Mouse (Mus musculus) lung, embryonic 16.5 days (tissue): ENCODE data around the gene Shank2. TPM values are rescaled to one million over a fixed set of nuclear protein-coding genes. Genes with fewer than 3 reads are reported as not detected.
A peak's percentile ranks its signal among the peaks of the same experiment; 100 is the strongest.

Experiments
- ATAC-seq: fragments of 200-750 bp; cut with Nextera tagmentation; 2 replicates; pipeline ENCODE4 v1.8.0; 2017; ENCODE audit warnings: low read depth, mild to moderate bottlenecking, moderate library complexity
- H3K27ac ChIP-seq: fragments of 300-500 bp; sonication (generic); 2 replicates; pipeline ENCODE4 v1.5.1; 2014; ENCODE audit warnings: mild to moderate bottlenecking, control low read depth, low read length
- H3K27me3 ChIP-seq: fragments of 300-500 bp; sonication (generic); 2 replicates; pipeline ENCODE4 v1.6.1; 2014; ENCODE audit warnings: low read depth, low read length, mixed read lengths; ENCODE audit not compliant: control insufficient read depth, insufficient read depth
- H3K36me3 ChIP-seq: fragments of 300-500 bp; sonication (generic); 2 replicates; pipeline ENCODE4 v1.6.1; 2014; ENCODE audit warnings: low read length; ENCODE audit not compliant: control insufficient read depth, insufficient read depth
- H3K4me1 ChIP-seq: fragments of 300-500 bp; sonication (generic); replicated peaks from 2 replicates; pipeline ENCODE4 v1.6.1; 2014; ENCODE audit warnings: low read length, mixed read lengths; ENCODE audit not compliant: control insufficient read depth, insufficient read depth
- H3K4me2 ChIP-seq: fragments of 300-500 bp; sonication (generic); 2 replicates; pipeline ENCODE4 v1.6.1; 2014; ENCODE audit warnings: low read depth, low read length, control low read depth
- H3K4me3 ChIP-seq: fragments of 300-500 bp; sonication (generic); 2 replicates; pipeline ENCODE4 v1.5.1; 2014; ENCODE audit warnings: mild to moderate bottlenecking, low read length, control low read depth
- H3K9ac ChIP-seq: fragments of 300-500 bp; sonication (generic); 2 replicates; pipeline ENCODE4 v1.6.1; 2014; ENCODE audit warnings: low read length, control low read depth
- H3K9me3 ChIP-seq: fragments of 300-500 bp; sonication (generic); 2 replicates; pipeline ENCODE4 v1.6.1; 2016; ENCODE audit warnings: low read length; ENCODE audit not compliant: control insufficient read depth
- WGBS: fragments of 180-500 bp; shearing (Covaris S2); extraction: QIAGEN DNeasy Blood & Tissue Kit; methylation state at CpG from one replicate; pipeline ENCODE4 v1.1.7; 2014; 5-methylcytosine and 5-hydroxymethylcytosine counted together
- polyA plus RNA-seq: library from polyadenylated mRNA; unstranded; fragments of >200 nt; fragmentation: Nextera tagmentation; extraction: Ambion mirVana; gene quantifications from 2 replicates; pipeline ENCODE4 v1.2.1, GENCODE M21; 2015

The Shank2 gene
- polyA plus RNA-seq, 1 experiment from 2014 or later = 1.6 TPM

DNA sequence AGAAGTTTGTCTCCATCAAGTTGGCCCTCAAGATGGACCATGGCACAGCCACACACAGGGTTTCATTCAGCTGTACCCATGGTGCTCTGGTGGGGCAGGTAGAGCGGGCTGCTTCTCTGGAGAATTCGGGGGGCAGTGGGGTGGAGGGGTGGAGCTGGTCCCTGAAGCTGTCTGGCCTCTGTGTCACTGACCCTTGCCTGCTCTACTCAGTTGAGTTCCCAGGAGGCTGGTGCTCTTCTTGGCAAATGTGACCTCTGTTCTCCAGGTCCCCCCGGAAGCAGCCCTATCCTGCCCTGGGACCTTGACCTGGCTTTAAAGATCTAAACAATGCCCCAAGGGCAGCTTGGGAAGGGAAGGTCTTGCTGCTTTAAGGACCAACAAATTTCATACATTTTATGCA lies 20.1 kb downstream of the Shank2 start:
- Histone ChIP-seq H3K4me1 (no peaks in the 10 kb centered on the region), H3K36me3 (no peaks in the 10 kb centered on the region), H3K4me2 (no peak overlapping the region), H3K27ac (no peak overlapping the region), H3K9ac (no peak overlapping the region), H3K9me3 (no peaks in the 10 kb centered on the region), H3K4me3 (no peak overlapping the region), H3K27me3 (no peaks in the 10 kb centered on the region)
- no peak for ATAC-seq
- WGBS = 85% methylated on average over 3 of the region's 3 CpGs

DNA sequence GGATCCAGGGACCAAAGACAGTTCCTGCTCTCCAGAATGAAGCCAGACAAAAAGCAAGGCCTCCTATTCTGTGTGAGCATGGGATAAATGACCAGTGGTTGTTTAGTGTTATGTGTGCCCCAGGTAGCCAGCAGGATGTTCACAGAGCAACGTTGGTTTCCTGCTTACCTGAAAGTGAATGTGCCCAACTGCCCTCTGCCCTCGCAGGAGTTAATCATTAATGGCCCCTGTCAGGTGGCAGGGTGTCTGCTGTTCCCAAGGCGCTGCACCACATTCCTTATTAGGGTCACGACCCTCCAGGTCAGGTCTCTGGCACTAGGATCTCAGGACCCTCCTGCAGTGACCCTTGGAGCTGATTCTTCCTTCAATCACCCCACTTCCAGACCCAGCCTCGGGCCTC lies 21.0 kb downstream of the Shank2 start:
- Histone ChIP-seq H3K9ac (no peak overlapping the region), H3K27ac (no peak overlapping the region)
- no peak for ATAC-seq

DNA sequence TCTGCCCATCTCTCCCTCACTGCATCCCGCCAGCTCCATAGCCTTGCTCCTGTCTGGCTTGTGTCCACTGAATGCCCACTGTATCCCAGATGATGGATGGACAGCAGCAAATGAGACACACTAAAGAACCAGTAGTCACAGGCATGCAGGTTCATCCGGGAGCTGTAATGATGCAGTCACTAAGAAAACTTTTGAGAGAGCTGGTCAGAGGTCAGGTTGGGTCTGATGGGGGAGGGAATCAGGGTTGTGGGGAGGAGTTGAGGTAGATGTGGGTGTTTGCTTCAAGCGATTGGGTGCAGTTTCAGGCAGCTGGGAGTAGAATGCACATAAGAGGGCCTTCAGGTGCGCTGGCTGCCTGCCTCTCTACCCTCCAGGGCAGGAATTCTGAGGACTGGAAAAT lies 21.8 kb downstream of the Shank2 start:
- H3K4me1 ChIP-seq = no peaks in the 10 kb centered on the region
- no peak for ATAC-seq
- H3K27ac ChIP-seq = no peak overlapping the region
- no peaks in the 10 kb centered on the region for H3K36me3 ChIP-seq
- 40% methylated on average over 4 of the region's 4 CpGs for whole genome bisulfite sequencing
- H3K9ac ChIP-seq = no peak overlapping the region
- no peaks in the 10 kb centered on the region for H3K9me3 ChIP-seq
- no peaks in the 10 kb centered on the region for H3K27me3 ChIP-seq
- H3K4me3 ChIP-seq = no peak overlapping the region
- H3K4me2 ChIP-seq = no peak overlapping the region

More for the DNA sequence above, 21.0 kb downstream of the Shank2 start:
- no peak overlapping the region for H3K4me2 ChIP-seq
- no peak overlapping the region for H3K4me3 ChIP-seq
- H3K9me3 ChIP-seq = no peaks in the 10 kb centered on the region
- H3K4me1 ChIP-seq = no peaks in the 10 kb centered on the region
- H3K27me3 ChIP-seq = no peaks in the 10 kb centered on the region
- no peaks in the 10 kb centered on the region for H3K36me3 ChIP-seq
- WGBS = 16% methylated on average over 5 of the region's 5 CpGs

DNA sequence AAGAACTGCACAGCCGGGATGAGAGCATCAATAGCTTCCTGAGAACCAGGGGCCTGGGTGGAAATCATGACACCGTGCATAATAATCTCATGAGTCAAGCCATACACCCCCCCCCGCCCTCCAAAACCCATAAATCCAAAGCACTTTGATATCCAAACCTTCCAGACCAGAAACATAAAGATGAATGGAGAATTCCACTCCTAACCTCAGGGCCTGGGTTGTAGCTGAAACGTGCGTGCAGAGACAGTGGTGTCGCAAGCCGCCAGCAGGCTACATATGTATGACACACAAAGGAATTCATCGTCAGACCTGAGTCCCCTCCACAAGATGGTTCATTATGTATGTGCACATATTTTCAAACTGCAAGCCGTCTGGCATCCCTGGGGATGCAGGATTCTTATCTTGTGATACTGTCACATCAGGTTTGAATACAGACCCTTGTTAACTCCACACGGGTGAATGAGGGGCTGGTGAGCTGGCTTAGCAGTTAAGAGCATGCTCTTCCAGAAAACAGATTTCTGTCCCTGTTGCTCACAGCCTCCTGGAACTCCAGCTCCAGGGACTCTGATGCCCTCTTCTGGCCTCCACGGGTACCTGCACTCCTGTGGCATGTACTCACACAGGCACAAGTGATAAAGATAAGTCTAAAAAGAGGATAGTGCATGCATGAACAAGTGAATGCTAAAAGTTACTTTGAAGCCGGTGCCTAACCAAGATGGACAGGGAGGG lies 24.5 kb downstream of the Shank2 start:
- H3K9ac ChIP-seq = no peak overlapping the region
- no peak for ATAC-seq
- no peaks in the 10 kb centered on the region for H3K36me3 ChIP-seq
- no peaks in the 10 kb centered on the region for H3K9me3 ChIP-seq
- no peak overlapping the region for H3K4me3 ChIP-seq
- WGBS = 86% methylated on average over 12 of the region's 12 CpGs
- H3K27ac ChIP-seq = no peak overlapping the region
- no peak overlapping the region for H3K4me2 ChIP-seq
- no peaks in the 10 kb centered on the region for H3K27me3 ChIP-seq
- no peaks in the 10 kb centered on the region for H3K4me1 ChIP-seq

DNA sequence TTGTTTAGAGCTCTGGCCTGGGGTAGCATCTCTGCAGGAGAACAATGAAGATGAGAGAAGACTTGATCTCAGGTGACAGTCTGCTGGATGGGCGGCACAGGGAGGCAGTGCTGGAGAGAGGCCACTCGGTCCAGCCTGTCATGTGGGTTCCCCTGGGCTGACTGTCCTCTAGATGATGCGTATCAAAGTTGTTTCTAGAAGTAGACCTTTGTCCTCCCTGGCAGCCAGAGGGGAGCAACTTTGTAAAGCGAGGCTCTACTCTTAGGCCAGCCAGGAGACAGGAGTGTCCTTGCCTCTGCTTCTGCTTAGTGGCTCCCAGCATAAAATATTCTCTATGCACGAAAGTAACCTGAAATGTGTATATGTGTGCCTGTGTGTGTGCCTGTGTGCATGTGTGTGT lies 27.5 kb downstream of the Shank2 start:
- no peak overlapping the region for H3K4me2 ChIP-seq
- no peaks in the 10 kb centered on the region for H3K27me3 ChIP-seq
- H3K9ac ChIP-seq = no peak overlapping the region
- no peaks in the 10 kb centered on the region for H3K9me3 ChIP-seq
- H3K4me3 ChIP-seq = no peak overlapping the region
- H3K27ac ChIP-seq = no peak overlapping the region
- H3K4me1 ChIP-seq = no peaks in the 10 kb centered on the region
- H3K36me3 ChIP-seq = no peaks in the 10 kb centered on the region
- no peak for ATAC-seq
- 65% methylated on average over 5 of the region's 5 CpGs for WGBS

DNA sequence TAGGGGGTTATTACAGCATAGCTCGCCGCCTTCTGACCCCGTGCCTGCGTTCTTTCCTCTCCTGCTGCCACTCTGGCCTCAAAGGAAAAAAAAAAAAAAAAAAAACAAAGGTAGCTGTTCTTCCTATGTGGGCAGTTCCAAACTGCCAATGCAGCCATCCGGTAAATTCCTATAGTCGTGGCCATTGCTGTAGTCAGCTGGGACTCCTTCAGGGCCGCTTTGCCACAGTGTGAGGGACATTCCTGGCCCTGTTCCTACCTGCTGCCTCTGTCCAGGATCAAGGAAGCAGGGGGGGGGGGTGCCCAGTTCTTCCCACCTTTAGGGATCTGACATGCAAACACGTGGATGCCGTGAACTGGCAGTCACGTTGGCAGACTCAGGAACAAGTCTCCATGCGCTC lies 29.1 kb downstream of the Shank2 start:
- no peaks in the 10 kb centered on the region for H3K27me3 ChIP-seq
- no peaks in the 10 kb centered on the region for H3K4me1 ChIP-seq
- H3K4me3 ChIP-seq = no peak overlapping the region
- H3K27ac ChIP-seq = no peak overlapping the region
- ATAC-seq = no peak
- H3K36me3 ChIP-seq = no peaks in the 10 kb centered on the region
- H3K9me3 ChIP-seq = no peaks in the 10 kb centered on the region
- WGBS = 50% methylated on average over 11 of the region's 11 CpGs
- H3K4me2 ChIP-seq = no peak overlapping the region
- no peak overlapping the region for H3K9ac ChIP-seq

DNA sequence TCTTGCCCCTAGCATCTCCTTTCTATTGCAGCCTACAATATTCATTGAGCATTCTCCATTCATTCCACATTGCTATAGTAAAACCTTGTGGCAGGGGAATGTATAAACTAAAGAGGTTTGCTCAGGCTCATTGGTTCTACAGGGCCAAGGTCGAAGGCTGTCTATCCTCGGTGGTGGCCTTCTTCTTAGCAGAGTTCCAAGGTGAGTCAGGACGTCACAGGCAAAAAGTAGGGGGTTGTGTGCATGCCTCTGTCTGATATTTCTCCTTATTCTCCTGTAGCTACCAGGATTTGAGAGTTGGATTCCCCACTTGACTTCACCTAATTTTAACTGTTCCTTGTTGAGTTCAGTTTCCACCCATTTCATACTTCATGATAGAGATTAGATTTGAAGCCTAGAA lies 29.9 kb downstream of the Shank2 start:
- Histone ChIP-seq H3K27ac (no peak overlapping the region), H3K9ac (no peak overlapping the region), H3K36me3 (no peaks in the 10 kb centered on the region), H3K4me1 (no peaks in the 10 kb centered on the region), H3K9me3 (no peaks in the 10 kb centered on the region), H3K27me3 (no peaks in the 10 kb centered on the region), H3K4me3 (no peak overlapping the region), H3K4me2 (no peak overlapping the region)
- 81% methylated on average over 3 of the region's 3 CpGs for WGBS
- no peak for ATAC-seq

DNA sequence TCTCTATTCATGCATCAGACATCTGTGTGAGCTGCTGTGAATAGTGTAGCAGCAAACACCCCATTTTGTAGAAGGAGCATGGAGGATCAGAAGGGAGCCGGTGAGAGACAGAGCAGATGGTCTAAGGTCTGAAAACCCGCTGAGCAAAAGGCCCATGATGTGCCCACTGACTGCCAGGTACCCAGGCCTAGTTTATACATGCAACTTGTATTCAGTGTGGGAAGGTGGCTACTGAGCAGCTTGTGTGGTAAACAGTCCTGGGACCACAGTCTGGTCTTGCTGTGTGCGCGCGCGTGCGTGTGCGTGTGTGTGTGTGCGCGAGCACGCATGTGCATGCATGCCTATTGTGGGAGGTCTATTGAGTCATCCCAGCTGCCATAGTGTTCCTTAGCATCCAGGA lies 35.8 kb downstream of the Shank2 start:
- H3K9ac ChIP-seq = no peak overlapping the region
- H3K27me3 ChIP-seq = no peaks in the 10 kb centered on the region
- ATAC-seq = no peak
- no peak overlapping the region for H3K4me3 ChIP-seq
- H3K4me1 ChIP-seq = peaks cover 10% of the 10 kb centered on the region
- no peak overlapping the region for H3K27ac ChIP-seq
- no peaks in the 10 kb centered on the region for H3K9me3 ChIP-seq
- 95% methylated on average over 11 of the region's 11 CpGs for WGBS
- H3K36me3 ChIP-seq = no peaks in the 10 kb centered on the region
- no peak overlapping the region for H3K4me2 ChIP-seq

DNA sequence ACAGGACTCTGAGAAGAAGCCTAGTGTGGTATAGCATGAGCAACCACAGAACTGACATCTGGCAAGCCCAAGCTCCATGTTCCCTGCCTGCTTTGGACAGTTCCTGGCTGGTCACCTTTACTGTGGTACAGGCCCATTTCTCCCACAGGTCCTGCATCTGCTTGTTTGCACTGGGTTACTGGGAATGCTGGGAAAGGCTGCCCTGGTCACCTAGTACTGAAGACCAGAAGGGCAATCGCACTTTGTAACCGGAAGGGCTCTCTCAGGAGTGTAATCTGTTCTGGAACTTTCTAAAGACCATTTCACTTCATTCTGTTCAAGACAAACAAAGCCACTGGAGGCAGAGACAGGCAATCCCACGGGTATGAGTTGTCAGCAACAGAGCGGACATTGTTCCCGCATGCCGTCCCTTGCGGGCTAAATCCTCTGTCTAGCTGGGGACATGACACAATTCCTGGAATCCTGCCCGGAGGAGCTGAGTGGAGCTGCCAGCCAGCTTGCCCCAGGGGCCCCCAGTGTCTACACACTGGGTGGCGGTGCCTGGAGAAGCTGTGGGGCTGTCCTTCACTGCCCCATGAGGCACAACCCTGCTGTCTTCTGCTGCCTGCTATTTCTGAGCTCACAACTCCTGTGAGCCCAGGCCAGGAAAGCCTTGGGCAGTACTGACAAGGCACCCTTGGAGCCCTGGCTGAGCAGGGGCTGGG lies 36.4 kb downstream of the Shank2 start:
- Histone ChIP-seq H3K4me1 (peaks cover 10% of the 10 kb centered on the region), H3K27me3 (no peaks in the 10 kb centered on the region), H3K36me3 (no peaks in the 10 kb centered on the region), H3K4me2 (no peak overlapping the region), H3K9me3 (no peaks in the 10 kb centered on the region), H3K27ac (peak overlapping the region; percentile 59), H3K4me3 (no peak overlapping the region), H3K9ac (no peak overlapping the region; the same call in 1 of the 2 replicates)
- WGBS = 22% methylated on average over 9 of the region's 9 CpGs
- peak; percentile 87 for ATAC-seq
